Mouse (Mus musculus) Patski (cell line): ENCODE results near the gene Ablim1. TPM values are rescaled to one million over a fixed set of nuclear protein-coding genes. Genes with fewer than 3 reads are reported as not detected.

Experiments
- ATAC-seq: fragments of 100-300 bp; one replicate; pipeline ENCODE4 v1.8.0; 2021
- CTCF ChIA-PET: fragments of 350-600 bp; sonication (Branson Sonifier 250); formaldehyde crosslinking; loops from one replicate; lab custom pipeline; 2022; ENCODE audit warnings: inconsistent platforms; lab: Charles Lee
- POLR2A ChIA-PET: fragments of 350-600 bp; sonication (Branson Sonifier 250); formaldehyde crosslinking; loops from one replicate; lab custom pipeline; 2022; ENCODE audit warnings: antibody characterized with exemption, inconsistent platforms; lab: Charles Lee
- DNase-seq: peaks from one replicate; pipeline ENCODE4 v3.0.0-alpha.2; 2011; ENCODE audit warnings: low read depth, low spot score
- H3K27me3 ChIP-seq: fragments of 371-371 bp; one replicate; pipeline ENCODE4 v1.5.1; 2021
- CTCF ChIP-seq: fragments of 100-300 bp; IDR thresholded peaks from one replicate; pipeline ENCODE4 v1.5.1; 2021
- in situ Hi-C: fragments of 300-500 bp; cut with MboI; formaldehyde crosslinking; loops from 3 replicates; pipeline ENCODE4 v1.11.1; 2018; ENCODE audit warnings: low pct_unique_long_range_greater_than_20kb, mixed read lengths
- polyA plus RNA-seq: library from polyadenylated mRNA; unstranded; gene quantifications from one replicate; pipeline ENCODE4 v1.2.3, GENCODE M21; 2021

Gene Ablim1
- polyA plus RNA-seq, 1 experiment from 2014 or later: 105 TPM

- ChIA-PET POLR2A (no interaction called here), CTCF (interaction anchor here (0.8 kb wide), 1 partner anchor 30 kb away, joined by 3 read pairs; no protein-coding TSS in a partner anchor)
- TF ChIP-seq CTCF: no peak
- in situ Hi-C loops: no loop called here
- DNase-seq: no peak
- H3K27me3 ChIP-seq: no peaks in the 10 kb centered on the region
- no peak for ATAC-seq
Observed at GRCm38 (mm10) chr19:57106513-57106912, 208.2 kb downstream of the Ablim1 start.

GRCm38 (mm10) chr19:57106031-57106430, 208.7 kb downstream of the Ablim1 start:
- ATAC-seq (no peak), DNase-seq (no peak)
- TF ChIP-seq CTCF: no peak
- in situ Hi-C loops: no loop called here
- ChIA-PET POLR2A (no interaction called here), CTCF (no interaction called here)
- no peaks in the 10 kb centered on the region for H3K27me3 ChIP-seq

- ATAC-seq (no peak), DNase-seq (no peak)
- in situ Hi-C loops: no loop called here
- H3K27me3 ChIP-seq: no peaks in the 10 kb centered on the region
- ChIA-PET POLR2A (no interaction called here), CTCF (no interaction called here)
- no peak for TF ChIP-seq CTCF
Observed at GRCm38 (mm10) chr19:57105156-57105555, 209.6 kb downstream of the Ablim1 start.

- no peak for DNase-seq
- ChIA-PET CTCF (no interaction called here), POLR2A (no interaction called here)
- in situ Hi-C loops: no loop called here
- no peak for TF ChIP-seq CTCF
- no peaks in the 10 kb centered on the region for H3K27me3 ChIP-seq
- ATAC-seq: no peak
Observed at GRCm38 (mm10) chr19:57104171-57104748, 210.5 kb downstream of the Ablim1 start.

- ATAC-seq (no peak), DNase-seq (no peak)
- no peaks in the 10 kb centered on the region for H3K27me3 ChIP-seq
- in situ Hi-C loops: no loop called here
- CTCF ChIA-PET: no interaction called here
- no peak for TF ChIP-seq CTCF
- POLR2A ChIA-PET: no interaction called here
Observed at GRCm38 (mm10) chr19:57103360-57103958, 211.3 kb downstream of the Ablim1 start.

GRCm38 (mm10) chr19:57101986-57102385, 212.7 kb downstream of the Ablim1 start:
- in situ Hi-C loops: no loop called here
- CTCF ChIA-PET: no interaction called here
- no peaks in the 10 kb centered on the region for H3K27me3 ChIP-seq
- POLR2A ChIA-PET: no interaction called here
- no peak for DNase-seq
- ATAC-seq: no peak
- TF ChIP-seq CTCF: no peak

- no peaks in the 10 kb centered on the region for H3K27me3 ChIP-seq
- DNase-seq (no peak), ATAC-seq (no peak)
- ChIA-PET POLR2A (no interaction called here), CTCF (interaction anchor here (1.2 kb wide), 1 partner anchor 34 kb away, joined by 3 read pairs; no protein-coding TSS in a partner anchor)
- no peak for TF ChIP-seq CTCF
- in situ Hi-C loops: no loop called here
Observed at GRCm38 (mm10) chr19:57100753-57101446, 213.8 kb downstream of the Ablim1 start.

GRCm38 (mm10) chr19:57099986-57100385, 214.7 kb downstream of the Ablim1 start:
- DNase-seq: no peak
- no peak for ATAC-seq
- in situ Hi-C loops: no loop called here
- POLR2A ChIA-PET: no interaction called here
- CTCF ChIA-PET: interaction anchor here (1.2 kb wide), 1 partner anchor 33 kb away, joined by 3 read pairs; no protein-coding TSS in a partner anchor
- H3K27me3 ChIP-seq: no peaks in the 10 kb centered on the region
- no peak for TF ChIP-seq CTCF

GRCm38 (mm10) chr19:57099094-57099357, 215.7 kb downstream of the Ablim1 start:
- ChIA-PET CTCF (interaction anchor here (1.0 to 1.1 kb wide), 2 partner anchors 10 to 18 kb away, joined by 5 to 6 read pairs; no protein-coding TSS in a partner anchor), POLR2A (no interaction called here)
- H3K27me3 ChIP-seq: no peaks in the 10 kb centered on the region
- TF ChIP-seq CTCF: no peak
- ATAC-seq (no peak), DNase-seq (no peak)
- in situ Hi-C loops: no loop called here

- no peaks in the 10 kb centered on the region for H3K27me3 ChIP-seq
- in situ Hi-C loops: no loop called here
- ChIA-PET POLR2A (no interaction called here), CTCF (interaction anchor here (0.6 to 1.1 kb wide), 3 partner anchors 11 to 230 kb away, joined by 3 to 6 read pairs (median 5); no protein-coding TSS in a partner anchor)
- DNase-seq (no peak), ATAC-seq (no peak)
- no peak for TF ChIP-seq CTCF
Observed at GRCm38 (mm10) chr19:57098241-57099093, 216.3 kb downstream of the Ablim1 start.
